Mouse (Mus musculus) inflammation-experienced regulatory T-cells, adult 6 months (primary cell): Measurements from ENCODE around the gene Ell3. TPM values are rescaled to one million over a fixed set of nuclear protein-coding genes. Genes with fewer than 3 reads are reported as not detected.
A peak's percentile ranks its signal among the peaks of the same experiment; 100 is the strongest.

Experiments used
- ATAC-seq: one replicate; pipeline ENCODE4 v1.8.0; 2017
- polyA plus RNA-seq, 3 experiments: library from polyadenylated mRNA; unstranded; fragments of 100-300 nt; shearing (Covaris generic); gene quantifications; one replicate each; pipeline ENCODE4 v1.2.1; 2017

Gene Ell3
- polyA plus RNA-seq, 3 experiments from 2014 or later: 0.63 to 1.8 (median 0.65) TPM

- ATAC-seq: no peak
These were observed 2.9 kb upstream of the Ell3 start for GRCm38 (mm10) chr2:121447006-121447405.

- no peak for ATAC-seq
These were observed 2.4 kb upstream of the Ell3 start for GRCm38 (mm10) chr2:121446506-121446905.

GRCm38 (mm10) chr2:121445117-121445516, 1.0 kb upstream of the Ell3 start:
- ATAC-seq: no peak

GRCm38 (mm10) chr2:121443068-121443349, 1.1 kb downstream of the Ell3 start:
- ATAC-seq: peak; percentile 7

GRCm38 (mm10) chr2:121442259-121443067, 1.6 kb downstream of the Ell3 start:
- peak; percentile 92 for ATAC-seq

GRCm38 (mm10) chr2:121441800-121442199, 2.3 kb downstream of the Ell3 start:
- ATAC-seq: no peak

- no peak for ATAC-seq
These were observed 3.1 kb downstream of the Ell3 start for GRCm38 (mm10) chr2:121440834-121441605.

GRCm38 (mm10) chr2:121439746-121440145, 4.3 kb downstream of the Ell3 start:
- no peak for ATAC-seq

GRCm38 (mm10) chr2:121434854-121435253, 9.2 kb downstream of the Ell3 start:
- ATAC-seq: peak; percentile 63

- peak; percentile 62 for ATAC-seq
These were observed 18.2 kb downstream of the Ell3 start for GRCm38 (mm10) chr2:121425890-121426289.

- ATAC-seq: no peak
These were observed 20.9 kb downstream of the Ell3 start for GRCm38 (mm10) chr2:121423166-121423565.

GRCm38 (mm10) chr2:121418476-121418875, 25.6 kb downstream of the Ell3 start:
- ATAC-seq: no peak

GRCm38 (mm10) chr2:121416356-121416755, 27.7 kb downstream of the Ell3 start:
- peak; percentile 17 for ATAC-seq

GRCm38 (mm10) chr2:121415591-121415990, 28.5 kb downstream of the Ell3 start:
- no peak for ATAC-seq

- no peak for ATAC-seq
These were observed 29.0 kb downstream of the Ell3 start for GRCm38 (mm10) chr2:121415103-121415502.

- peak; percentile 42 for ATAC-seq
These were observed 29.9 kb downstream of the Ell3 start for GRCm38 (mm10) chr2:121414139-121414685.

- peak; percentile 79 for ATAC-seq
These were observed 30.6 kb downstream of the Ell3 start, which contains the start of the genes Pdia3 and Catsper2 for GRCm38 (mm10) chr2:121413387-121414042. Pdia3 (plus strand) TSS chr2:121413775. Catsper2 (minus strand) TSS chr2:121413792.

- no peak for ATAC-seq
These were observed 31.2 kb downstream of the Ell3 start for GRCm38 (mm10) chr2:121412843-121413386.

GRCm38 (mm10) chr2:121408160-121408559, 35.9 kb downstream of the Ell3 start:
- ATAC-seq: peak; percentile 88

GRCm38 (mm10) chr2:121403296-121403695, 40.8 kb downstream of the Ell3 start:
- ATAC-seq: no peak

GRCm38 (mm10) chr2:121396624-121397023, 47.5 kb downstream of the Ell3 start:
- ATAC-seq: peak; percentile 63
